Mouse (Mus musculus) embryonic facial prominence, embryonic 14.5 days (tissue): ENCODE data around the gene Dnmt3l. TPM values are rescaled to one million over a fixed set of nuclear protein-coding genes. Genes with fewer than 3 reads are reported as not detected.

Source experiments
- ATAC-seq: fragments of 200-750 bp; cut with Nextera tagmentation; 2 replicates; pipeline ENCODE4 v1.8.0; 2017; ENCODE audit warnings: low read depth, moderate number of reproducible peaks, moderate TSS enrichment
- DNase-seq: peaks from one replicate; pipeline ENCODE4 v3.0.0-alpha.2; 2015; ENCODE audit warnings: low spot score
- H3K27ac ChIP-seq: fragments of 300-500 bp; sonication (generic); replicated peaks from 2 replicates; pipeline ENCODE4 v1.5.1; 2014; ENCODE audit warnings: low read depth, mild to moderate bottlenecking, low read length, moderate library complexity
- H3K27me3 ChIP-seq: fragments of 300-500 bp; sonication (generic); replicated peaks from 2 replicates; pipeline ENCODE4 v1.6.1; 2014; ENCODE audit warnings: low read length; ENCODE audit not compliant: control insufficient read depth, insufficient read depth
- H3K36me3 ChIP-seq: fragments of 300-500 bp; sonication (generic); 2 replicates; pipeline ENCODE4 v1.6.1; 2014; ENCODE audit warnings: low read length, mixed read lengths; ENCODE audit not compliant: control insufficient read depth, insufficient read depth
- H3K4me1 ChIP-seq: fragments of 300-500 bp; sonication (generic); 2 replicates; pipeline ENCODE4 v1.6.1; 2014; ENCODE audit warnings: antibody characterized with exemption, low read length; ENCODE audit not compliant: control insufficient read depth, insufficient read depth
- H3K4me2 ChIP-seq: fragments of 300-500 bp; sonication (generic); 2 replicates; pipeline ENCODE4 v1.6.1; 2014; ENCODE audit warnings: low read depth, mild to moderate bottlenecking, low read length, moderate library complexity, mixed read lengths
- H3K4me3 ChIP-seq: fragments of 300-500 bp; sonication (generic); 2 replicates; pipeline ENCODE4 v1.5.1; 2014; ENCODE audit warnings: low read depth, mild to moderate bottlenecking, low read length
- H3K9ac ChIP-seq: fragments of 300-500 bp; sonication (generic); 2 replicates; pipeline ENCODE4 v1.6.1; 2014; ENCODE audit warnings: low read depth, mild to moderate bottlenecking, low read length, moderate library complexity, mixed read lengths
- H3K9me3 ChIP-seq: fragments of 300-500 bp; sonication (generic); 2 replicates; pipeline ENCODE4 v1.6.1; 2016; ENCODE audit warnings: low read length; ENCODE audit not compliant: control insufficient read depth
- WGBS: fragments of 180-500 bp; shearing (Covaris S2); extraction: QIAGEN DNeasy Blood & Tissue Kit; methylation state at CpG from one replicate; pipeline ENCODE4 v1.1.7; 2014; 5-methylcytosine and 5-hydroxymethylcytosine counted together
- polyA plus RNA-seq: library from polyadenylated mRNA; unstranded; fragments of >200 nt; fragmentation: Nextera tagmentation; extraction: Ambion mirVana; gene quantifications from 2 replicates; pipeline ENCODE4 v1.2.1, GENCODE M21; 2014

Gene Dnmt3l
- polyA plus RNA-seq = 0.25 TPM in 1 of 2 replicates, not detected in the other

- H3K27me3 ChIP-seq = no peaks in the 10 kb centered on the region
- no peaks in the 10 kb centered on the region for H3K36me3 ChIP-seq
- DNase-seq = no peak
- 92% methylated on average over 5 of the region's 5 CpGs for WGBS
- ATAC-seq = no peak
- no peaks in the 10 kb centered on the region for H3K9me3 ChIP-seq
- H3K9ac ChIP-seq = no peak within 1 kb of the TSS
- no peak within 1 kb of the TSS for H3K27ac ChIP-seq
- H3K4me1 ChIP-seq = peaks cover 7% of the 10 kb centered on the region; the same call in 1 of the 2 replicates
- no peak within 1 kb of the TSS for H3K4me3 ChIP-seq
- no peak within 1 kb of the TSS for H3K4me2 ChIP-seq
Measured at GRCm38 (mm10) chr10:78041647-78042046, at the start of gene Dnmt3l. Gene Dnmt3l, plus strand, starts transcription at chr10:78041947.

DNA sequence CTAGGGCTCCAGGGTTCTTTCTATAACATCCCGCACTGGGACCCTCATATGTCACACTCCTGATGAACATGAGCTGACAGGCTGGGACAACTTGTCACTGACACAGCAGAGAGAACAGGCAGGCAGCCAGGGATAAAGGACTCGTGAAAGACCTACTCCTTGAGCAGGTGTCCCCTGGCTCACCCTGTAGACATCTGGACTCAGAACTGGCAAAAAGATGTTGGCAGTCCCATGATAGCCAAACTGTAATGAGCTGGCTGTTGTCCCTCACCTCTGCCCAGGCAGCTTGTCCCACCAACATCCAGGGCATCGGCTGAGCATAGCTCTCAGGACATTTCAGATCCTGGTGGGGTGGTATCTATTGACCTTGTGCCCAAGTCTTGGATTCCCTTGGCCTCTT, 46.1 kb upstream of the Dnmt3l start:
- Histone ChIP-seq H3K9me3 (no peaks in the 10 kb centered on the region), H3K27ac (no peak overlapping the region), H3K4me1 (no peaks in the 10 kb centered on the region), H3K36me3 (peaks cover 96% of the 10 kb centered on the region), H3K9ac (no peak overlapping the region), H3K4me3 (no peak overlapping the region), H3K27me3 (no peaks in the 10 kb centered on the region), H3K4me2 (no peak overlapping the region)
- DNase-seq (no peak), ATAC-seq (no peak)
- WGBS = 83% methylated on average over 3 of the region's 3 CpGs

GRCm38 (mm10) chr10:78000200-78000599, 41.5 kb upstream of the Dnmt3l start:
- H3K4me3 ChIP-seq = no peak overlapping the region
- H3K9me3 ChIP-seq = no peaks in the 10 kb centered on the region
- H3K27me3 ChIP-seq = no peaks in the 10 kb centered on the region
- no peak overlapping the region for H3K4me2 ChIP-seq
- no peak for DNase-seq
- no peak overlapping the region for H3K9ac ChIP-seq
- 89% methylated on average over 5 of the region's 5 CpGs for WGBS
- H3K27ac ChIP-seq = no peak overlapping the region
- H3K36me3 ChIP-seq = peaks cover 87% of the 10 kb centered on the region
- no peaks in the 10 kb centered on the region for H3K4me1 ChIP-seq
- no peak for ATAC-seq

- Histone ChIP-seq H3K27ac (no peak overlapping the region), H3K9ac (no peak overlapping the region), H3K36me3 (peaks cover 74% of the 10 kb centered on the region), H3K4me3 (no peak overlapping the region), H3K4me1 (peaks cover 4% of the 10 kb centered on the region; the same call in 1 of the 2 replicates), H3K9me3 (no peaks in the 10 kb centered on the region), H3K27me3 (no peaks in the 10 kb centered on the region), H3K4me2 (no peak overlapping the region)
- WGBS = 88% methylated on average over 11 of the region's 11 CpGs
- ATAC-seq (no peak), DNase-seq (no peak)
Measured at GRCm38 (mm10) chr10:78001796-78002195, 40.0 kb upstream of the Dnmt3l start.

- ATAC-seq (no peak), DNase-seq (no peak)
- no peaks in the 10 kb centered on the region for H3K9me3 ChIP-seq
- WGBS = 97% methylated on average over 2 of the region's 2 CpGs
- H3K36me3 ChIP-seq = peaks cover 69% of the 10 kb centered on the region
- peaks cover 9% of the 10 kb centered on the region for H3K4me1 ChIP-seq
- H3K4me2 ChIP-seq = no peak overlapping the region
- H3K27ac ChIP-seq = no peak overlapping the region
- no peak overlapping the region for H3K4me3 ChIP-seq
- H3K9ac ChIP-seq = no peak overlapping the region
- no peaks in the 10 kb centered on the region for H3K27me3 ChIP-seq
Measured at GRCm38 (mm10) chr10:78002316-78002715, 39.4 kb upstream of the Dnmt3l start.

- WGBS = 91% methylated on average over 3 of the region's 3 CpGs
- H3K36me3 ChIP-seq = peaks cover 46% of the 10 kb centered on the region
- DNase-seq = no peak
- no peak overlapping the region for H3K4me2 ChIP-seq
- peaks cover 24% of the 10 kb centered on the region for H3K4me1 ChIP-seq
- H3K4me3 ChIP-seq = no peak overlapping the region
- no peaks in the 10 kb centered on the region for H3K27me3 ChIP-seq
- H3K27ac ChIP-seq = no peak overlapping the region
- H3K9me3 ChIP-seq = no peaks in the 10 kb centered on the region
- H3K9ac ChIP-seq = no peak overlapping the region
- no peak for ATAC-seq
Measured at GRCm38 (mm10) chr10:78004479-78005100, 37.2 kb upstream of the Dnmt3l start.

DNA sequence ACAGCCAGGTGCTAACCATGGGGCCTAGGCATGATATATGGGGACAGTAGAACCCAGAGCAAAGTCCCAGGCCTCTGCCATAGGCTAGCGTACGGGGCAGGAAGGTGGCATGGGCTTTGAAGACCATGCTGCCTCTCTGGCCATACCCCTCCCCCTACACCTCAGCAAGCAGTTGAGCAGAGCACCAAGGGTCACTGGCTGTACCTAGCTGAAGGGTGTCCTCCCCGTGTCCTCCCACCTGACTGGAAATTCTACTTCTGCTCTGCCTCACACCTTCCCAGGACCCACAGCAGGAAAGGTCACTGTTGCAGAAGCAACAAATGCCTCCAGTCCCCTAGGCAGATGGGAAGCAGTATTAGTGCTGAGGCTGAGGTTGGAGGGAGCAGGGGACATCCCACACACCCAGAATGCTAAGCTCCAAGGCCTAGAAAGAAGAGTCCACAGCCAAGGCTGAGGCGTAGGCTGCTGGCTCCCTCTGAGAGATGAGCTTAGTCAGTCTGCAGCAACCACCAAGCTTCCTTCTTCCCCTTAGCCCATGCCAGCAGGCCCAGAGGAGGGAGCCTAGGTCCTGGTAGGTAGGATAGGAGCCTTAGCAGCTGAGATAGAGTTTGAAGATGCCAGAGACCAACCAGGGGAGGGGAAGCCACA, 35.8 kb upstream of the Dnmt3l start:
- DNase-seq = no peak
- WGBS = 85% methylated on average over 4 of the region's 4 CpGs
- Histone ChIP-seq H3K9me3 (no peaks in the 10 kb centered on the region), H3K36me3 (peaks cover 33% of the 10 kb centered on the region), H3K4me3 (no peak overlapping the region), H3K4me1 (peaks cover 27% of the 10 kb centered on the region), H3K4me2 (no peak overlapping the region), H3K27ac (no peak overlapping the region), H3K27me3 (no peaks in the 10 kb centered on the region), H3K9ac (0 out of 2 replicates have a peak overlapping the region, but pooled peaks have one; percentile 93)
- no peak for ATAC-seq

- Histone ChIP-seq H3K4me2 (peak overlapping the region; percentile 82), H3K9ac (peak overlapping the region; percentile 93), H3K36me3 (peaks cover 21% of the 10 kb centered on the region), H3K4me1 (peaks cover 27% of the 10 kb centered on the region), H3K27ac (no peak overlapping the region; the same call in 1 of the 2 replicates), H3K4me3 (no peak overlapping the region), H3K27me3 (no peaks in the 10 kb centered on the region), H3K9me3 (no peaks in the 10 kb centered on the region)
- 30% methylated on average over 5 of the region's 7 CpGs for WGBS
- ATAC-seq (no peak), DNase-seq (no peak)
Measured at GRCm38 (mm10) chr10:78007203-78007602, 34.5 kb upstream of the Dnmt3l start.
